Mouse (Mus musculus) embryonic facial prominence, embryonic 11.5 days (tissue): ENCODE measurements around the gene Loxl3. TPM values are rescaled to one million over a fixed set of nuclear protein-coding genes. Genes with fewer than 3 reads are reported as not detected.

ENCODE experiments used
- ATAC-seq: fragments of 200-750 bp; cut with Nextera tagmentation; replicated peaks from 2 replicates; pipeline ENCODE4 v1.8.0; 2017; ENCODE audit warnings: low read depth; ENCODE audit not compliant: insufficient number of reproducible peaks, low FRiP score, low TSS enrichment
- DNase-seq: peaks from one replicate; pipeline ENCODE4 v3.0.0-alpha.2; 2015; ENCODE audit warnings: low spot score
- H3K27ac ChIP-seq: fragments of 300-500 bp; sonication (generic); replicated peaks from 2 replicates; pipeline ENCODE4 v1.5.1; 2014; ENCODE audit warnings: mild to moderate bottlenecking, low read depth, low read length, control low read depth
- H3K27me3 ChIP-seq: fragments of 300-500 bp; sonication (generic); 2 replicates; pipeline ENCODE4 v1.6.1; 2014; ENCODE audit warnings: mild to moderate bottlenecking, low read length, moderate library complexity, mixed read lengths; ENCODE audit not compliant: control insufficient read depth, insufficient read depth
- H3K36me3 ChIP-seq: fragments of 300-500 bp; sonication (generic); replicated peaks from 2 replicates; pipeline ENCODE4 v1.6.1; 2014; ENCODE audit warnings: low read depth, mild to moderate bottlenecking, low read length, moderate library complexity, mixed read lengths; ENCODE audit not compliant: control insufficient read depth, insufficient read depth
- H3K4me1 ChIP-seq: fragments of 300-500 bp; sonication (generic); 2 replicates; pipeline ENCODE4 v1.6.1; 2014; ENCODE audit warnings: low read length, mixed read lengths; ENCODE audit not compliant: control insufficient read depth, insufficient read depth
- H3K4me2 ChIP-seq: fragments of 300-500 bp; sonication (generic); 2 replicates; pipeline ENCODE4 v1.6.1; 2014; ENCODE audit warnings: low read depth, mild to moderate bottlenecking, control low read depth, low read length, moderate library complexity
- H3K4me3 ChIP-seq: fragments of 300-500 bp; sonication (generic); 2 replicates; pipeline ENCODE4 v1.5.1; 2014; ENCODE audit warnings: low read depth, low read length, control low read depth
- H3K9ac ChIP-seq: fragments of 300-500 bp; sonication (generic); replicated peaks from 2 replicates; pipeline ENCODE4 v1.6.1; 2014; ENCODE audit warnings: mild to moderate bottlenecking, control low read depth, low read length
- H3K9me3 ChIP-seq: fragments of 300-500 bp; sonication (generic); replicated peaks from 2 replicates; pipeline ENCODE4 v1.6.1; 2016; ENCODE audit warnings: mild to moderate bottlenecking, low read length, inconsistent platforms, mixed read lengths; ENCODE audit not compliant: control insufficient read depth
- WGBS: fragments of 180-500 bp; shearing (Covaris S2); extraction: QIAGEN DNeasy Blood & Tissue Kit; methylation state at CpG from one replicate; pipeline ENCODE4 v1.1.7; 2014; 5-methylcytosine and 5-hydroxymethylcytosine counted together
- polyA plus RNA-seq: library from polyadenylated mRNA; unstranded; fragments of >200 nt; fragmentation: Nextera tagmentation; extraction: Ambion mirVana; gene quantifications from 2 replicates; pipeline ENCODE4 v1.2.1, GENCODE M21; 2014

Gene Loxl3
- polyA plus RNA-seq, 1 experiment from 2014 or later, result 10.1 TPM

DNA sequence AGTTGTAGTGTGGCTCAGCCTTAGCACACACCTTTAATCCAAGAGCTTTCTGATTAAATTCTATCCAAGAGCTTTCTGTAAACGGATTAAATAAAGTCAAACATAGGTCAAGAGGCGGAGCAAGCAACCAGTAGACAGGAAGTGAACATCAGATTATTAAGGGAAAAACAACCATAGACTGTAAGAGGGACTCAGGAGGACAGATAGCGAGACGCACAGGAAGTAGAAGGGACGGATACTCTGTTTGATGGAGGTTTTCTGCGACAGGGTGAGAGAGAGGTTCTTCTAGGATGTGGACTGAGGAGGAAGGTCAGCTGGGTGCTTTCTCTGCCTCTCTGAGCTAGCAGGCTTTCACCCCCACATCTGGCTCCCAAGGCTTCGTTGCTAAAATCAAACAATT lies 24.0 kb upstream of the Loxl3 start:
- no peaks in the 10 kb centered on the region for H3K9me3 ChIP-seq
- no peaks in the 10 kb centered on the region for H3K27me3 ChIP-seq
- no peaks in the 10 kb centered on the region for H3K36me3 ChIP-seq
- no peak overlapping the region for H3K4me2 ChIP-seq
- 69% methylated on average over 7 of the region's 7 CpGs for WGBS
- H3K9ac ChIP-seq, result no peak overlapping the region
- no peak for ATAC-seq
- no peak for DNase-seq
- H3K4me3 ChIP-seq, result no peak overlapping the region
- no peak overlapping the region for H3K27ac ChIP-seq
- H3K4me1 ChIP-seq, result no peaks in the 10 kb centered on the region

DNA sequence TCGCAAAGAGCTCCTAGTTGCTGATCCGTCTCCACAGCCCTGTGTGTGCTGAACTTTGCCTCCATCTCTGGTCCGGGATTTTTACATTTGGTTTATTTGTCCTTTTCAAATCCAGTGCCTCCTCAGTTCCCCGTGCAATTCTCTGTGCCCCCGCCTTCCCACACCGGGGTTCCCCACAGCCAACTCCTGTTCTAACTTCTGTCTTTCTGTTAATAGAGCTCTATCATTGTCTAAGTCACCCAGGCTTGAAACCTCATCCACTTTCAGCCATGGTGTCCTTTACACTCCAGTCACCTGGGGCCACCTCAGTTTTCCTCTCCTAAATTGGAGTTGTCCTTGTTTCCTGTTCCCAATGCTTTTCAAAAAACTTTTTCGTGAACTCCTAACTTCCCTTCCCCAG lies 22.7 kb upstream of the Loxl3 start:
- ATAC-seq (no peak), DNase-seq (no peak)
- Histone ChIP-seq H3K36me3 (no peaks in the 10 kb centered on the region), H3K9me3 (no peaks in the 10 kb centered on the region), H3K4me3 (no peak overlapping the region), H3K27me3 (no peaks in the 10 kb centered on the region), H3K27ac (no peak overlapping the region), H3K4me2 (no peak overlapping the region), H3K9ac (no peak overlapping the region), H3K4me1 (no peaks in the 10 kb centered on the region)
- WGBS, result 88% methylated on average over 7 of the region's 7 CpGs

DNA sequence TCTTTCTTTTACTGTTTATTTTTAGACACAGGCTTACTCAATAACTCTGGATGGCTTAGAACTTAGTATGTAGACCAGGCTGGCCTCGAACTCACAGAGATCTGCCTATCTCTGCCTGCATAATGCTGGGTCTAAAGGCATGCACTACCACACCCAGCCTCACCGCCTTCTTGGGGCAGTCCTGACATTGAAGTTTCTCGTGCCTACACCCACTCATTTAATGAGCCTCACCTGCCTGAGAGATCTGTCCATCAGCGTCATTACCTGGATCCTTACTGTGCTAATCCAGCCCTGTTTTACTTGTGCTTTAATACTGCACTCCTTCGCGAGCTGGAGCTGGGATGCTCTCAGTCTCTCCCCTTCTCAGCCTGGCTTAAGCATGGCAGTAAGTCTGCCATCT lies 22.2 kb upstream of the Loxl3 start:
- WGBS, result 74% methylated on average over 6 of the region's 6 CpGs
- H3K4me1 ChIP-seq, result no peaks in the 10 kb centered on the region
- H3K4me2 ChIP-seq, result no peak overlapping the region
- H3K9me3 ChIP-seq, result no peaks in the 10 kb centered on the region
- H3K9ac ChIP-seq, result no peak overlapping the region
- no peaks in the 10 kb centered on the region for H3K36me3 ChIP-seq
- H3K4me3 ChIP-seq, result no peak overlapping the region
- ATAC-seq (no peak), DNase-seq (no peak)
- H3K27me3 ChIP-seq, result no peaks in the 10 kb centered on the region
- no peak overlapping the region for H3K27ac ChIP-seq

DNA sequence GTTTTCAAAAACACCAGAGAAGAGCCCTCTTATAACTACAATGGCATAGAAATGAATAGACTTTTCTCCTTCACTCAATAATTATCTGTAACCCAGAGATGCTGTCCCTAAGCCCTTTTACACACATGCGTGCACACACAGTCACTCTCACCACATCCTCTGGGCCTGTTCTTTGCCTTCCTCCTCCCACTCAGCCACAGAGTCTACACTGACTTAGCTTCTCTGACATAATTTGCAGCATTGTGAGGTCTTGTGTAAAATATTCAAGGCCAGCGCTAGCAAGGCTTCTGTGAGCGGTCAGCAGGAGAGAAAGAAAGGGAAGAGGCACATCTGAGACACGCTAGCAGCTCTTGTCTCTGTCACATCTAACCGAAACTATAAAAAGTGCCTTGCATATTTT lies 20.5 kb upstream of the Loxl3 start:
- no peak overlapping the region for H3K9ac ChIP-seq
- no peaks in the 10 kb centered on the region for H3K9me3 ChIP-seq
- ATAC-seq (no peak), DNase-seq (no peak)
- H3K4me2 ChIP-seq, result no peak overlapping the region
- no peaks in the 10 kb centered on the region for H3K4me1 ChIP-seq
- no peak overlapping the region for H3K4me3 ChIP-seq
- H3K27ac ChIP-seq, result no peak overlapping the region
- WGBS, result 79% methylated on average over 5 of the region's 5 CpGs
- no peaks in the 10 kb centered on the region for H3K36me3 ChIP-seq
- H3K27me3 ChIP-seq, result no peaks in the 10 kb centered on the region

DNA sequence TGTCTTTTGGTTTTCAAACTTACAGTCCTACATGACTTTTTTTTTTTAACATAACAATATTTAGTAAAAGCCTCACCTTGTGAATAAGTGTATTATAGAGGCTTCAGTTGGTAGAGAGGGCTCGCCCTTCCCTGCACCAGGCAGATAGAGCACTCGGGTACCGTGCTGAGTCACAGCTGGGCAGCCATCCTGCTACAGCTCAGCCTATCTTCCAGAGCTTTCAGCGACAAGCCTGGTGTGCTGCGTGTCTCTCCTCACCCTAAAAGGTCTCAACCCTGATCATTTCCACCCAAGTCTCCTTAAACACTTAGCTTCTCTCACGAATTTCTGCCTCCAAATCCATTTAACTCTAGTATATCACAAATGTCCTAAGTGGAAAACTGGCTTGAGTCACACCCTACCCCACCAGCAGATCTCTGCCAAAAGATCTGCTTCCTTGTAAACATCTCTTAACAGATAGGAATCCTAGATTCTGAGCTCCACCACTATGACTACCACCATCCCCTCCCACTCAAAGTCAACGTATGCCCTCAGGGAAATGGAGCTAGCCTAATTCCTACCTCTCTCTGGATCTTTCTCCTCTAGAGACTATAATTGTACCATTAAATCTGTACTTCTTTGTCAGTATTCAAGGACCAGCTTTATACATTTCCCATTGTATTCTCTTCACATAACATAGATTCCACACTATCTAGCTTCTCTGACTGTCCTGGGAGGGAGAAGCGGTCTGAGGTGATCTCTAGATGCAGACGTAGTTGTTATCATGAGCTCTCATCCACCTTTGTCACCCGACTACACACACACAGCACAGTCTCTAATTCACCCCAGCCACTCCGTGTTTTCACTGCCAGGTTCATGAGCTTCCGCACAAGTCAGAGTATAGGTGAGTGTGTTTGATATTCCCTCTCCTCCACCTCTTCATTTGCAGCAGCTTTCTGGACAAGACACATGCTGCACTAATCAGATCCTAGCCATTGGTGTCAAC lies 19.2 kb upstream of the Loxl3 start:
- Histone ChIP-seq H3K4me2 (no peak overlapping the region), H3K9me3 (no peaks in the 10 kb centered on the region), H3K27ac (no peak overlapping the region), H3K36me3 (no peaks in the 10 kb centered on the region), H3K4me1 (no peaks in the 10 kb centered on the region), H3K27me3 (no peaks in the 10 kb centered on the region), H3K9ac (no peak overlapping the region), H3K4me3 (no peak overlapping the region)
- WGBS, result 70% methylated on average over 12 of the region's 12 CpGs
- ATAC-seq (no peak), DNase-seq (no peak)

DNA sequence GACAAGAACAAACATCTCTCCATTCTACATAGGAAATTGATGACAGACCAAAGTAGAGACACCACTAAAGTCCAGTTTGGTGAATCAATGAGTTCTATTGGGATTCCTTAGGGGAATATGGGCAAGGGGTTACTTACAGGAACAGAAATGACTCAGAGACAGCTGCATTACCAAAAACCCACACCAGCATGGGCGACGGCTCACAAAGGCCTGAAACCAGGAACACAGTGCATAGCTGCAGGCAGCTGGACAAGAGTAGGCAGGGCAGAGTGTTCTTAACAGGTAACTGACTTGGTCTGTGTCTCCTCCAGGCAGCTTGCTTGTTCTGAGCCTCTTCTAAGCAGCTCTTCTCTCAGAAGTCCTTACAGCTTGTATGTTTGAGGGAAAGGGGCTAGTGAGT lies 18.2 kb upstream of the Loxl3 start:
- H3K4me1 ChIP-seq, result no peaks in the 10 kb centered on the region
- no peak overlapping the region for H3K27ac ChIP-seq
- H3K9me3 ChIP-seq, result no peaks in the 10 kb centered on the region
- DNase-seq, result no peak
- no peak for ATAC-seq
- no peaks in the 10 kb centered on the region for H3K27me3 ChIP-seq
- H3K9ac ChIP-seq, result no peak overlapping the region
- no peak overlapping the region for H3K4me2 ChIP-seq
- H3K4me3 ChIP-seq, result no peak overlapping the region
- H3K36me3 ChIP-seq, result no peaks in the 10 kb centered on the region
- WGBS, result 81% methylated on average over 2 of the region's 2 CpGs

DNA sequence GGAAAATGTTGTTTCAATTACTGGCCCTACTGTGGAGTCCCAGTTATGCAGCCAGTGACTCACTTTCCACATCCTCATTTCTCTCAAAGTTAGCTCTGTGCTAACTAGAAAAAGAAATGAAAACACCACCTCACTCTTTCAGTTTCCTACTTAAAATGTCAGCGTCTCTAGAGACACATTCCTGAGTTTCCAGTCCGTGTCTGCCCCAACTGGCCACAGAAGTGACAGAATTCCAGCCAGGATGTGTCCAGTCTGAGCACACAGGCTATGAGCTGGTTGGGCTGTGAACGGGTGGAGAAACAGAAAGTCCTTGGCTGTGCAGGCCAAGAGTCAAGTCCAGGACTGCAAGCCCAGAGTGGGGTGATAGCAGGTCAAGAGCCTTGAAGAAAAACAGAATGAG lies 16.8 kb upstream of the Loxl3 start:
- H3K27me3 ChIP-seq, result no peaks in the 10 kb centered on the region
- no peaks in the 10 kb centered on the region for H3K36me3 ChIP-seq
- no peak overlapping the region for H3K27ac ChIP-seq
- no peaks in the 10 kb centered on the region for H3K9me3 ChIP-seq
- no peak for ATAC-seq
- no peak for DNase-seq
- no peaks in the 10 kb centered on the region for H3K4me1 ChIP-seq
- no peak overlapping the region for H3K9ac ChIP-seq
- no peak overlapping the region for H3K4me2 ChIP-seq
- 52% methylated on average over 3 of the region's 3 CpGs for WGBS
- no peak overlapping the region for H3K4me3 ChIP-seq

DNA sequence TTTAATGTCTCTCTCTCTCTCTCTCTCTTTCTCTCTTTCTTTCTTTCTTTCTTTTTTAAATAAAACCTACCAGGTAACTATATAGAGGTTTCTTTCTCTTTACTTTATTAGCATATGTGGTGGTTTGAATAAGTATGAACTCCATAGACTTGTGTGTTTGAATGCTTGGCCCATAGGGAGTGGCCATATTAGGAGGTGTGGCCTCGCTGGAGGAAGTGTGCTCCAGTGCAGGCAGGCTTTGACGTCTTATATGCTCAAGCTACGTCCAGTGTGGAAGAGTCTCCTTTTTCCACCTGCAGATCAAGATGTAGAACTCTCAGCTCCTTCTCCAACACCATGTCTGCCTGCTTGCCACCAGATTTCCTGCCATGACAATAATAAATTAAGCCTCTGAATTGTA lies 14.9 kb upstream of the Loxl3 start:
- Histone ChIP-seq H3K27ac (no peak overlapping the region), H3K4me1 (no peaks in the 10 kb centered on the region), H3K36me3 (no peaks in the 10 kb centered on the region), H3K4me3 (no peak overlapping the region), H3K9ac (no peak overlapping the region), H3K4me2 (no peak overlapping the region), H3K27me3 (no peaks in the 10 kb centered on the region), H3K9me3 (no peaks in the 10 kb centered on the region)
- ATAC-seq (no peak), DNase-seq (no peak)
- 75% methylated on average over 3 of the region's 3 CpGs for WGBS
